Mouse (Mus musculus) heart, postnatal 4 days (tissue): ENCODE results near the gene Plcb3. TPM values are rescaled to one million over a fixed set of nuclear protein-coding genes. Genes with fewer than 3 reads are reported as not detected.

Source experiments
- microRNA-seq, 2 experiments: library from miRNA; unstranded; fragments of <30 nt; microRNA quantifications; one replicate each; pipeline ENCODE4 v1.2.0; 2021 to 2022
- total RNA-seq, 2 experiments: library from RNA; stranded (reverse); gene quantifications; 2 replicates each; pipeline ENCODE4 v1.2.3; 2021

The Plcb3 gene
- total RNA-seq, 2 experiments from 2014 or later: 17.4 to 19.9 TPM

Small RNA genes lying within 50 kb of the gene (microRNA-seq; reads per million reads assigned to microRNA genes)
- gene Mir6990: 7.0 to 10.0 reads per million in 2 experiments

Other genes with a start within 250 kb of the Plcb3 start
- gene Rps6ka4, start 135.8 kb downstream of the Plcb3 start, total RNA-seq: 10 to 100 TPM; 22.6 to 28.7 TPM
- under 1 TPM; 0.41 to 0.52 TPM for gene Ccdc88b, start 118.3 kb downstream of the Plcb3 start, total RNA-seq
- gene Trmt112, start 66.8 kb downstream of the Plcb3 start, total RNA-seq: 10 to 100 TPM; 34.4 to 35.5 TPM
- 100 to 1,000 TPM; 309 to 336 TPM for gene Prdx5, start 66.4 kb downstream of the Plcb3 start, total RNA-seq
- 100 to 1,000 TPM; 111 to 119 TPM for gene Esrra, start 54.7 kb downstream of the Plcb3 start, total RNA-seq
- not detected for gene Catsperz, start 51.1 kb downstream of the Plcb3 start, total RNA-seq
- under 1 TPM in 1 of 2 experiments, not detected in 1; 0.56 TPM for gene Kcnk4, start 42.0 kb downstream of the Plcb3 start, total RNA-seq
- gene Bad, start 34.6 kb downstream of the Plcb3 start, total RNA-seq: 10 to 100 TPM; 29.6 to 30.5 TPM
- gene Gpr137, start 34.0 kb downstream of the Plcb3 start, total RNA-seq: 10 to 100 TPM; 18.7 to 21.4 TPM
- gene Ppp1r14b, start 1.5 kb downstream of the Plcb3 start, total RNA-seq: 100 to 1,000 TPM; 243 to 246 TPM
- 10 to 100 TPM; 23.5 to 26.6 TPM for gene Fkbp2, start 4.0 kb upstream of the Plcb3 start, total RNA-seq
- 100 to 1,000 TPM; 263 to 265 TPM for gene Vegfb, start 11.2 kb upstream of the Plcb3 start, total RNA-seq
- gene Dnajc4, start 16.1 kb upstream of the Plcb3 start, total RNA-seq: 10 to 100 TPM; 48.7 to 49.2 TPM
- 10 to 100 TPM; 27.2 to 29.0 TPM for gene Nudt22, start 19.6 kb upstream of the Plcb3 start, total RNA-seq
- 10 to 100 TPM; 22.6 to 25.7 TPM for gene Trpt1, start 19.7 kb upstream of the Plcb3 start, total RNA-seq
- gene Fermt3, start 43.0 kb upstream of the Plcb3 start, total RNA-seq: 1 to 10 TPM; 3.5 to 3.7 TPM
- 100 to 1,000 TPM; 139 to 151 TPM for gene Stip1, start 63.5 kb upstream of the Plcb3 start, total RNA-seq
- 100 to 1,000 TPM; 107 to 126 TPM for gene Macrod1, start 80.3 kb upstream of the Plcb3 start, total RNA-seq
- gene Flrt1, start 129.3 kb upstream of the Plcb3 start, total RNA-seq: 1 to 10 TPM; 1.8 to 2.1 TPM
- 100 to 1,000 TPM; 111 to 112 TPM for gene Otub1, start 229.8 kb upstream of the Plcb3 start, total RNA-seq
- gene Cox8a, start 241.1 kb upstream of the Plcb3 start, total RNA-seq: 100 to 1,000 TPM; 836 to 917 TPM